Mouse (Mus musculus): ENCODE measurements at regions not wholly inside any gene's neighbourhood (a gene's known extent, or its start where the extent isn't known, plus 50 kb on each side); places are given as distances from the start of the nearest gene placed in this dataset.

- DNase-seq, result no peak
Measured at GRCm38 (mm10) chr8:35249747-35250375, 515.7 kb upstream of the Gm19410 start.

GRCm38 (mm10) chr8:35250641-35251040 is 514.9 kb upstream of the Gm19410 start:
- no peak for DNase-seq

- no peak for DNase-seq
Measured at GRCm38 (mm10) chr8:35253946-35254345, 511.6 kb upstream of the Gm19410 start.

GRCm38 (mm10) chr8:35255327-35255726 is 510.3 kb upstream of the Gm19410 start:
- no peak for DNase-seq

- DNase-seq, result peak; percentile 16
Measured at GRCm38 (mm10) chr8:35256958-35257357, 508.6 kb upstream of the Gm19410 start.

- DNase-seq, result peak; percentile 15
Measured at GRCm38 (mm10) chr8:35268221-35268620, 497.4 kb upstream of the Gm19410 start.

GRCm38 (mm10) chr8:35268986-35269385 is 496.6 kb upstream of the Gm19410 start:
- DNase-seq, result no peak

- no peak for DNase-seq
Measured at GRCm38 (mm10) chr8:35275972-35276371, 489.6 kb upstream of the Gm19410 start.

GRCm38 (mm10) chr8:35276460-35276859 is 489.1 kb upstream of the Gm19410 start:
- DNase-seq, result no peak

- DNase-seq, result no peak
Measured at GRCm38 (mm10) chr8:35278946-35279345, 486.6 kb upstream of the Gm19410 start.

GRCm38 (mm10) chr8:35280741-35281140 is 484.8 kb upstream of the Gm19410 start:
- DNase-seq, result no peak

- DNase-seq, result no peak
Measured at GRCm38 (mm10) chr8:35283366-35283765, 482.2 kb upstream of the Gm19410 start.

GRCm38 (mm10) chr8:35289018-35289417 is 476.6 kb upstream of the Gm19410 start:
- no peak for DNase-seq

- DNase-seq, result no peak
Measured at GRCm38 (mm10) chr8:35289967-35290366, 475.6 kb upstream of the Gm19410 start.

- DNase-seq, result no peak
Measured at GRCm38 (mm10) chr8:35293437-35294126, 472.0 kb upstream of the Gm19410 start.

GRCm38 (mm10) chr8:35296936-35297335 is 468.7 kb upstream of the Gm19410 start:
- DNase-seq, result no peak

- DNase-seq, result no peak
Measured at GRCm38 (mm10) chr8:35299088-35299487, 466.5 kb upstream of the Gm19410 start.

GRCm38 (mm10) chr8:35300359-35300758 is 465.2 kb upstream of the Gm19410 start:
- DNase-seq, result no peak

- DNase-seq, result no peak
Measured at GRCm38 (mm10) chr8:35300881-35301521, 464.6 kb upstream of the Gm19410 start.

GRCm38 (mm10) chr8:35302856-35303255 is 462.7 kb upstream of the Gm19410 start:
- DNase-seq, result no peak

- DNase-seq, result no peak
Measured at GRCm38 (mm10) chr8:35321270-35321865, 444.2 kb upstream of the Gm19410 start.

GRCm38 (mm10) chr8:35323180-35323975 is 442.2 kb upstream of the Gm19410 start:
- DNase-seq, result peak; percentile 17

Measured in embryo, embryonic 11 days (tissue).